Mouse (Mus musculus): ENCODE data around the gene Nalcn. TPM values are rescaled to one million over a fixed set of nuclear protein-coding genes. Genes with fewer than 3 reads are reported as not detected.

Nalcn gene
- polyA plus RNA-seq, 1 experiment, result 15.7 TPM

GRCm38 (mm10) chr14:123575356-123575755, 51.6 kb downstream of the Nalcn start:
- TF ChIP-seq POLR2A (IDR thresholded peaks at IDR 0.05; ENCODE audit: borderline replicate concordance, extremely low read depth, insufficient read depth, insufficient read length, poor library complexity, severe bottlenecking), result no peak
- no peak for TF ChIP-seq CTCF (IDR thresholded peaks at IDR 0.05; ENCODE audit: borderline replicate concordance, extremely low read depth, insufficient read depth, insufficient read length)
- no peak for DNase-seq (ENCODE audit: low read depth)

DNA sequence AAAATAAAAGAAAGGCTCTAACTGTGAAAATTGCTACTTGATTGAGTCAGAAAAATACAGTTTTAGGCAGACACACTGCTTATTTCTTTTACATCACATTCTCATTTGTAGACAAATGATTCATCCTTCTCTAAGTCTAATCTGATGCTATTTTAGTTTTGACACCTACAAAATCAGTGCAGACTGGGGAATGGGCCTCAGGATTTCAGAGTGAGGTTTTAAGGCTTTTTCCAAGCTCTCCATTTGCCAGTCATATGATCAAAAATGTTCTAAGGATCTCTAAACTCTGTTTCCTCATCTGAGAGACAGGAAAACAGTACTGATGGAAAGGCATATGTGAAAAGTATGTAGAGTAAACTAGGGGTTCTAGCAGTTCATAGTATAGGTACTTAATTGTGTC, 52.0 kb downstream of the Nalcn start:
- TF ChIP-seq CTCF (IDR thresholded peaks at IDR 0.05; ENCODE audit: borderline replicate concordance, extremely low read depth, insufficient read depth, insufficient read length), result no peak
- TF ChIP-seq POLR2A (IDR thresholded peaks at IDR 0.05; ENCODE audit: borderline replicate concordance, extremely low read depth, insufficient read depth, insufficient read length, poor library complexity, severe bottlenecking), result no peak
- no peak for DNase-seq (ENCODE audit: low read depth)

- DNase-seq (ENCODE audit: low read depth), result peak; percentile 37
- TF ChIP-seq CTCF (IDR thresholded peaks at IDR 0.05; ENCODE audit: borderline replicate concordance, extremely low read depth, insufficient read depth, insufficient read length), result no peak
- TF ChIP-seq POLR2A (IDR thresholded peaks at IDR 0.05; ENCODE audit: borderline replicate concordance, extremely low read depth, insufficient read depth, insufficient read length, poor library complexity, severe bottlenecking), result no peak
Observed at GRCm38 (mm10) chr14:123566599-123566998, 60.3 kb downstream of the Nalcn start.

DNA sequence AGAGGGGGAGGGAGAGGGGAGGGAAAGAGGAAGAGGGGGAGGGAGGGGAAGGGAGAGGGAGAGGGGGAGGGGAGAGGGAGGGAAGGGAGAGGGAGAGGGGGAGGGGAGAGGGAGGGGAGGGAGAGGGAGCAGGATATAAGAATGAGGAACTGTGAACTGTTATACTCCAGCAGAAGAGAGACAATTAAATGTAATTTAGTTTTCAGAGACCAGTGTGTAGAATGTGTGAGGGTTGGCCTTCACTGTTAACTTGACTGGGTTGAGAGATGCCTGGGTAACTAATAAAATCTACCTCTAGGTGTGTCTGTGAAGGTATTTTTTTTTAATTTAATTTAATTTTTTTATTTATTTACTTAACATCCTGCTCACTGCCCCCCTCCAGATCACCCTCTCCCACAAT, 71.4 kb downstream of the Nalcn start:
- DNase-seq (ENCODE audit: low read depth), result peak; percentile 5
- TF ChIP-seq POLR2A (IDR thresholded peaks at IDR 0.05; ENCODE audit: borderline replicate concordance, extremely low read depth, insufficient read depth, insufficient read length, poor library complexity, severe bottlenecking) (no peak), CTCF (IDR thresholded peaks at IDR 0.05; ENCODE audit: borderline replicate concordance, extremely low read depth, insufficient read depth, insufficient read length) (no peak)

DNA sequence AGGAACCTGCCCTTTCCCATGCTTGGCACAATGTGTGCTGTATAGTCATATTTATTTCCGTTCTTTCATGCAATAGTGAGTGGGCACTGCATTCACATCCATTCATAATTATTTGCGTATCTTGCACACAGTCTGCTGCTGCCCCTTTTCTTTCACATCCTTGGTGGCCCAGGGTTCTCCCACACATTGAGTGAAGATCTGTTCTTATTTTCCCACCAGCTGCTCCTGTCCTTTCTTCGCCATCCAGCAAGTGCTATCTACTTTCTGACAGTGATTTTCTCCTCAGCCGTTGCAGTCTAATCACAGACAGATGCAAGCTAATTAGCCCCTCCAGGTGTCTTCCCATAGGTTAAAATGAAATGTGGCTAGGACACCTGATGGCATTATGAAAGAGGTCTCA, 72.0 kb downstream of the Nalcn start:
- peak; percentile 53 for DNase-seq (ENCODE audit: low read depth)
- TF ChIP-seq CTCF (IDR thresholded peaks at IDR 0.05; ENCODE audit: borderline replicate concordance, extremely low read depth, insufficient read depth, insufficient read length), result no peak
- TF ChIP-seq POLR2A (IDR thresholded peaks at IDR 0.05; ENCODE audit: borderline replicate concordance, extremely low read depth, insufficient read depth, insufficient read length, poor library complexity, severe bottlenecking), result no peak

GRCm38 (mm10) chr14:123542362-123542761, 84.6 kb downstream of the Nalcn start:
- TF ChIP-seq CTCF (IDR thresholded peaks at IDR 0.05; ENCODE audit: borderline replicate concordance, extremely low read depth, insufficient read depth, insufficient read length), result peak; percentile 43; the same call in 1 of the 2 replicates
- TF ChIP-seq POLR2A (IDR thresholded peaks at IDR 0.05; ENCODE audit: borderline replicate concordance, extremely low read depth, insufficient read depth, insufficient read length, poor library complexity, severe bottlenecking), result no peak
- DNase-seq (ENCODE audit: low read depth), result no peak

DNA sequence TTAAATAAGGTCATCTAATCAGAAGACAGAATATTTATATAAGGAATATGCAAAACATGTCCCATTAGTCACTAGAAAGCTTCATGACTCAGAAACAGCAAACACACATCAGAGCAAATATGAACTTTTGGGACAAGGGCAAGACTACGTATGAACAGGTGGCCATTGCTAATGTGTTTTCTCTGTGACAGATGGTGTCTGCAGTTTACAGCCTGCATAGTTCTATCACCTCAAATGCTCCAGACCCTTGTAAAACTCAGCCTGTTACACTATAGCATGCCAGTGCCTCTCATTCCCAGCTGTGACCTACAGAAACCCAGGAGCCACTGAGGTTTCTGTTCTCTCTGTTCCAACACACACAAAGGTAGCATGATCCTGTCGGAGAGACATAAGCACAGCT, 91.3 kb downstream of the Nalcn start:
- TF ChIP-seq POLR2A (IDR thresholded peaks at IDR 0.05; ENCODE audit: borderline replicate concordance, extremely low read depth, insufficient read depth, insufficient read length, poor library complexity, severe bottlenecking), result no peak
- TF ChIP-seq CTCF (IDR thresholded peaks at IDR 0.05; ENCODE audit: borderline replicate concordance, extremely low read depth, insufficient read depth, insufficient read length), result no peak
- DNase-seq (ENCODE audit: low read depth), result peak; percentile 40

DNA sequence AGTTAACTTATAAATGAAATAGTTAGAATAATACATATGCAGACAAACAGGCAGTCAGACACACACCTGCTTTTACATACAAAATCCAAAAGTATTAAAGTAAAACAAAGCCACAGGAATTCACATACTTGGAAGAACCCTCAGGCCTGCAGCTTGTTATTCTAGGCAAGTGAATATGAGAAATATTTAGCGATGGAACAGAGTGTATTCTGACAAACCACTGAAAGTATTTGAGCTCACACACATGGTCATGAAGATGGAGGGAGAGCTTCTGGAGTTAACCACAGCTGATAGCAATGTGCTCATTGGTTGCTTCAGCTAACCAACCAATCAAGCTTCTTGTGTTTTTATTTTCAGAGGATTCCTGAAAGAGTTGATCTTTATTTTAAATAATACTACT, 93.9 kb downstream of the Nalcn start:
- no peak for DNase-seq (ENCODE audit: low read depth)
- TF ChIP-seq CTCF (IDR thresholded peaks at IDR 0.05; ENCODE audit: borderline replicate concordance, extremely low read depth, insufficient read depth, insufficient read length) (no peak), POLR2A (IDR thresholded peaks at IDR 0.05; ENCODE audit: borderline replicate concordance, extremely low read depth, insufficient read depth, insufficient read length, poor library complexity, severe bottlenecking) (no peak)

GRCm38 (mm10) chr14:123531271-123531670, 95.7 kb downstream of the Nalcn start:
- TF ChIP-seq CTCF (IDR thresholded peaks at IDR 0.05; ENCODE audit: borderline replicate concordance, extremely low read depth, insufficient read depth, insufficient read length) (no peak), POLR2A (IDR thresholded peaks at IDR 0.05; ENCODE audit: borderline replicate concordance, extremely low read depth, insufficient read depth, insufficient read length, poor library complexity, severe bottlenecking) (no peak)
- peak; percentile 37 for DNase-seq (ENCODE audit: low read depth)

- peak; percentile 50 for DNase-seq (ENCODE audit: low read depth)
- TF ChIP-seq CTCF (IDR thresholded peaks at IDR 0.05; ENCODE audit: borderline replicate concordance, extremely low read depth, insufficient read depth, insufficient read length) (no peak), POLR2A (IDR thresholded peaks at IDR 0.05; ENCODE audit: borderline replicate concordance, extremely low read depth, insufficient read depth, insufficient read length, poor library complexity, severe bottlenecking) (no peak)
Observed at GRCm38 (mm10) chr14:123529143-123529542, 97.8 kb downstream of the Nalcn start.

DNA sequence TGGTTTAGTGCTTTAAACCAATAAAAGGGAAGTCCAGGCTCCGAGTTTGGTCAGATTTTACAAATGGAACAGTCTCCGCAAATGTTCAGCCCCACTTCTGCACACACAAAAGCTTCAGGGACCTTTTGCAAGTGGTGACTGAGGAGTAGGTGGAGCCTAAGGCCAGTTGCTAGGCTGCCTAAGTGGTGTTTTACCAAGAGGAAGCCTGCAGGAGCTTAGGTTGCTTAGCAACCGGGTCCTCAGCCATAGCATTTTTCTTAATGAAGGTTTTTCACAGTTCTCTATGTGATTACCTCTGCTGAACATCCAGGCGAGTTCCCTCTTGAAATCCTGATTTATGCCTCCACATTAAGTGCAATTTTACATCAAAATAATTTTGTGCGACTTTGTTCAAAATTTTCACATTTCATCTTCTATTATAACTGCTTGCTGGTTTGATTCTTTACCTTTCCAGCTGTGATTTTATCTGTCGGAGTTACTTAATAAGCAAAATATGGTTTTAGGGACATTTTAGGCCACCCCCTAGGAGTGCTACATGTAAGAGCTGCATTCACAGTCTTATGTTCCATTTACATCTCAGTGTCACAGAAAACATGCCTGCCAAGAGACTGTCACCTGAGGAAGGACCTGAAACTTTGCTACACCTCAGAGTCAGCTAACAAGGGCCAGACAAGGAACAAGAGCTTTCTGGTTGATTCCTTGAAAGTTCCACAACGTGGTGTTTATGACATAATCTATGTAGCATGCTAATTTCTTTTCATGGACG, 113.4 kb downstream of the Nalcn start:
- TF ChIP-seq CTCF (IDR thresholded peaks at IDR 0.05; ENCODE audit: borderline replicate concordance, extremely low read depth, insufficient read depth, insufficient read length) (no peak), POLR2A (IDR thresholded peaks at IDR 0.05; ENCODE audit: borderline replicate concordance, extremely low read depth, insufficient read depth, insufficient read length, poor library complexity, severe bottlenecking) (no peak)
- peak; percentile 99 for DNase-seq (ENCODE audit: low read depth)

DNA sequence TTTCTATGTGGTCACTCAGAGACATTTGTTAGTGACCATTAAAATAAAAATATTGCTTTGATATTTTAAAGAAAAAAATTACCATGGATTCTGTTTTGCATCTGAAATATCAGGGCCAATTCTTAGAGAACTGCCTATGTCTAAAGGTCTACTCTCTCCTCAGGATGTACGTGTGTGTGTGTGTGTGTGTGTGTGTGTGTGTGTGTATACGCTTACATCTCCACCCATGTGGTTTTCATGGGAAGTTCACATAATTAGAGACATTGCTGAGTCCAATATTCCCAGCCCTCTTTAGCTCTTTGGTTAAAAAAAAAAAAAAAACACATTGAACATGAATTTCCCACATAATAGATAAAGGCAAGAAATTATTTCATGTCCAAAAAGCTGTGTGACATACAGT, 114.0 kb downstream of the Nalcn start:
- DNase-seq (ENCODE audit: low read depth), result no peak
- TF ChIP-seq POLR2A (IDR thresholded peaks at IDR 0.05; ENCODE audit: borderline replicate concordance, extremely low read depth, insufficient read depth, insufficient read length, poor library complexity, severe bottlenecking), result no peak
- no peak for TF ChIP-seq CTCF (IDR thresholded peaks at IDR 0.05; ENCODE audit: borderline replicate concordance, extremely low read depth, insufficient read depth, insufficient read length)
